Mouse (Mus musculus): ENCODE data around the gene Col16a1.

DNA sequence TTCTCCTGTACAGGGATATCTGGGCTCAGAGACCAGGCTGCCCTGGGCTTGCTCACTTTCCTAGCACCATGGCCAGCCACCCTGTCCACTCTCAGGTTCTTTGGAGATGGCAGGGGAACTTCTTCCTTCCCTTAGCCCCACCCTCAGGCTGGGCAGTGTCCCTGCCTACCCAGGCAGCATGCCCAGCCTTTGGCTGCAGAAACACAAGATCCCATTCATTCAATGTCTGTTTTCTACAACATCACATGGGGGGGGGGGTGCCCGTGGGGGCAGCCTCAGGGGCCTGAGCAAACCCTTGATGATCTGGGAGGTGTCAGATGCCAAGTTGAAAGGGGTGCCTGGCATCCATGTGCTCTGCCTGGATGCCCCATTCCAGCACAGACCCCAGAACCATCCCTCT is 7.1 kb downstream of the Col16a1 start:
- TF ChIP-seq CTCF (conservative IDR thresholded peaks at IDR 0.05; ENCODE audit: insufficient read depth, insufficient read length, low read depth, low read length) = no peak
- TF ChIP-seq POLR2A (IDR thresholded peaks at IDR 0.05; ENCODE audit: low read depth, low read length) = no peak
